Mouse (Mus musculus): ENCODE data around the gene Acap2. TPM values are rescaled to one million over a fixed set of nuclear protein-coding genes. Genes with fewer than 3 reads are reported as not detected.
A peak's percentile ranks its signal among the peaks of the same experiment; 100 is the strongest.

The Acap2 gene
- 53.1 and 57.7 TPM in 2 replicates for polyA plus RNA-seq (2012; rRNA removed)

DNA sequence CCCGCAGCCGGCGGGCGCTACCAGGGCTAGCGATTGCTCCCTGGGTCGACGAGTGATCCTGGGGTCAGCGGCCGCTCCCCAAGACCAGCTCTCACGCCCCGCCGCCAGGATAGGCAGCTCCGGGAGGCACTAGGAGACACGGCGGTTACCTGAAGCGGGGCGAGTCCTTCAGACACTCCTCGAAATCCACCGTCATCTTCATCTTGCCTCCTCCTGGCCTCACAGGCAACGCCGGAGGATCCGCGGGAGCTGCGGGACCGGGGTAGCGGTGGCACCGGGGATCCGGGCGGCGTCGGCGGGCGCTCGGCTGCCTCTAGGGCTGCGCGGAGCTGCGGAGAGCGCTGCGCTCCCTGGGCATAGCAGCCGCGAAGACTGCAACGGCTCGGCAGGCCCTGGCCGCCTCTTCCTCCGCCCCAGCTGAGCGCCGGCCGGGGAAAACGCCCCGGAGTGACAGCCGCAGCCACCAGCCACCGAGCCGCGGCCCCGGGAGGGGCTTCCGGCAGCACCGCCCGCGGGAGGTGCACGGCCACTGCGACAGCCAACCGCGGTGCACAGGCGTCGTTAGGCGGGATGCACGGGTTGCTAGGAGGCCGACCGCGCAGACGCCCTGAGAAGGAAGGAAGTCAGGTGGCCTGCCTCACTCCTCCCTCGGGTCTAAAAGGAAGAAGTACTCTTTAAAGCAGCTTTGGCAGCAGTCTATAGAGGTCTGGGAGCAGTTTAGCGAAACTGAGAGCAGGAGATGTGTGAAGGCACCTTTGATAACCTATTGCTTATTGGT lies at the start of gene Acap2:
TSS of gene Acap2 (minus strand) at position 456 of the 778 bp plus-strand sequence.
- Histone ChIP-seq H3K4me1 (ENCODE audit: control insufficient read depth, insufficient read depth, low read length) (peaks cover 3% of the 10 kb centered on the region; the same call in 1 of the 2 replicates), H3K27ac (ENCODE audit: insufficient read depth, low read length) (peak within 1 kb of the TSS; percentile 92), H3K4me3 (ENCODE audit: insufficient read depth, low read length) (peak within 1 kb of the TSS; percentile 75)
- TF ChIP-seq POLR2A (IDR thresholded peaks at IDR 0.05; ENCODE audit: extremely low read depth, insufficient read depth, low read length) (peak; percentile 92), CTCF (IDR thresholded peaks at IDR 0.05; ENCODE audit: extremely low read depth, insufficient read depth, low read length) (no peak)

DNA sequence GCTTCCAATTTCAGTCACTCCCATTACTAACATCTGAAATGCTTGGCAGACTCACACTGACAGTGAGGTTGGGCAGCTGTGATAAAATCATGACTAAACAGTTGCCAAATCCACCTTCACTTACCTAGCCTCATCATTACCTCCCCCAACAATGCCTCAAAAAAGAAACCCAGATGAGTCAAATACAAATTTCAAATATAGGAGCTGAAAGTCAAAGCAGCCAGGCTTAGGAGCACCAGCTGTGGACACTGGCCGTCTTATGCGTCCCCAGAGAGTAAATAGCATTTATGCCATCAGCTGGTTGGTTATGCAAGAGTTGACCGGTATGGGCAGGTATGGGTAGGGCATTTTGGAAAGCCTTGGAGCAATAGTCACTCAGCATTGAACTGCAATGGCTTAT lies 48.4 kb upstream of the Acap2 start:
- TF ChIP-seq CTCF (IDR thresholded peaks at IDR 0.05; ENCODE audit: extremely low read depth, insufficient read depth, low read length) (no peak), POLR2A (IDR thresholded peaks at IDR 0.05; ENCODE audit: extremely low read depth, insufficient read depth, low read length) (no peak)
- no peak overlapping the region for H3K4me3 ChIP-seq (ENCODE audit: insufficient read depth, low read length)
- peaks cover 4% of the 10 kb centered on the region; the same call in 1 of the 2 replicates for H3K4me1 ChIP-seq (ENCODE audit: control insufficient read depth, insufficient read depth, low read length)
- no peak overlapping the region for H3K27ac ChIP-seq (ENCODE audit: insufficient read depth, low read length)

DNA sequence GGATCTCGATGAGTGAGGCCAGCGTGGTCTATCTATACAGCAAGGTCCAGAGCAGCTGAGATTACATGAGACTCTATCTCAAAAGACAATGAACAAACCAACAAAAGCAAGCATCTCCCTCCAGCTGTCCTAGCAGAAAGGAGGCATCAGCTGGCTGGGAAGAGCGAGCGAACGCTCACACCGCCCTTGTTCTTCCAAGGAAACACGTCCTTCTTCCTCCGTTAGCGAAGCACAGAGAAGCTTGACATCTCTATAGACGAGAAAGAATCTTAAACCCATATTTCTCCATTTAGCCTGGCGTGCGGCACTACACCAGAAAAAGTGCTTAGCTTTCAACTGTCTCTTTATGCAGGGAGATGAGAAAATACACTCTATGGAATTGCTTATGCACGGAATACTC lies 47.7 kb upstream of the Acap2 start:
- Histone ChIP-seq H3K4me1 (ENCODE audit: control insufficient read depth, insufficient read depth, low read length) (peaks cover 4% of the 10 kb centered on the region; the same call in 1 of the 2 replicates), H3K27ac (ENCODE audit: insufficient read depth, low read length) (peak overlapping the region; percentile 72; the same call in 1 of the 2 replicates), H3K4me3 (ENCODE audit: insufficient read depth, low read length) (no peak overlapping the region)
- TF ChIP-seq POLR2A (IDR thresholded peaks at IDR 0.05; ENCODE audit: extremely low read depth, insufficient read depth, low read length) (0 out of 2 replicates have a peak, but pooled peaks have one; percentile 11), CTCF (IDR thresholded peaks at IDR 0.05; ENCODE audit: extremely low read depth, insufficient read depth, low read length) (no peak)

DNA sequence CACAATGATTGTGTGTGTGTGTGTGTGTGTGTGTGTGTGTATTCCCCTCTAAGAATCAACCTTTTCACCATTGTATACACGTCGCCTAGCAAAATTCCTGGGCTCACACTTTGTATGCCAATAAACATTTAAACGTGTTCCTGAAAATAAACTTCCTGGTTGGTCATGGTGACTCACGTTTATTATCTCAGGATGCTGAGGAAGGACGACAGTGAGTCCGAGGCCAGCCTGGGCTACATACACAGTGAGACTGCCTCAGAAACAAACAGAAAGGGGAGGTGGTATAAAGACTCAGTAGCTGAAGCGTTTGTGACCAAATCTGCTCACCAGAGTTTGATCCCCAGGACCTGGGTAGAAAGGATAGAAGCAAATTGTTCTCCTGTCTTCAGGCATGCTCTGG lies 46.4 kb upstream of the Acap2 start:
- TF ChIP-seq CTCF (IDR thresholded peaks at IDR 0.05; ENCODE audit: extremely low read depth, insufficient read depth, low read length): no peak
- TF ChIP-seq POLR2A (IDR thresholded peaks at IDR 0.05; ENCODE audit: extremely low read depth, insufficient read depth, low read length): no peak
- Histone ChIP-seq H3K27ac (ENCODE audit: insufficient read depth, low read length) (no peak overlapping the region), H3K4me1 (ENCODE audit: control insufficient read depth, insufficient read depth, low read length) (peaks cover 6% of the 10 kb centered on the region; the same call in 1 of the 2 replicates), H3K4me3 (ENCODE audit: insufficient read depth, low read length) (no peak overlapping the region)

DNA sequence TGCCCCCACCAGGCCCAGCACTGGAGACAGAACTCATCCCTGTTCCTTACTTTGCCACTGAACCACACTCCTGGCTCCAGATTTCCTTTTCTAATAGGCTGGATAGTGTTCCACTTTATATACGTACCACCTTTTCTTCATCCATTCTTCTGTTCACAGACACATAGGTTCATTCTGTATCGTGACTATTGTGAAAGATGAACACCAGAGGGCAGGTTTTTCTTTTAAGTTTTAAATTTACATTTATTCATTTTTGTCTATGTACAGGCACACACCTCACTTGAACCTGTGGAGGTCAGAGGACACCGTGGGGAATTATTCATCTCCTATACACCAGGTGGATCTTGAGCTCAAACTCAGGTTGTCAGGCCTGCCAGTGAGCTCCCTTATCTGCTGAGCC lies 43.0 kb upstream of the Acap2 start:
- Histone ChIP-seq H3K4me1 (ENCODE audit: control insufficient read depth, insufficient read depth, low read length) (peaks cover 8% of the 10 kb centered on the region), H3K27ac (ENCODE audit: insufficient read depth, low read length) (no peak overlapping the region), H3K4me3 (ENCODE audit: insufficient read depth, low read length) (no peak overlapping the region)
- TF ChIP-seq POLR2A (IDR thresholded peaks at IDR 0.05; ENCODE audit: extremely low read depth, insufficient read depth, low read length) (no peak), CTCF (IDR thresholded peaks at IDR 0.05; ENCODE audit: extremely low read depth, insufficient read depth, low read length) (no peak)

DNA sequence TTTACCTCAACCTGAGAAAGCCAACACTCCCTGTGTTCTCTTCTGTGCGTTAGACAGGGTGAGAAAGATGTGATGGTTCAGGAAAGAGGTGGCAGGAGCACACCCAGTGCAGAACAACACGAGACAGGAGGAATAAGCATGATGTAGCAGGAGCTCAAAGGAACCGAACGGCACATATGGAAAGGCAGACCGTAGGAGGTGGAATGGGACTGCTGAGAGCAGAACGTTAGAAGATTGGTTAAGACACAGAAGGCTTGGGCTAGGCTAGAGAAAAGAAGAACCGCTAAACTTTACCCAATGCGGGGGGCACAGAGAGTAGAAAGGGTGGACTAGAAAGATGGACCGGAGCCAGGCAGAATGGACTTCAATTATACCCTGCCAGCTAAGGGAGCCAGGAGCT lies 40.4 kb upstream of the Acap2 start:
- Histone ChIP-seq H3K4me3 (ENCODE audit: insufficient read depth, low read length) (0 out of 2 replicates have a peak overlapping the region, but pooled peaks have one; percentile 0), H3K27ac (ENCODE audit: insufficient read depth, low read length) (peak overlapping the region; percentile 18), H3K4me1 (ENCODE audit: control insufficient read depth, insufficient read depth, low read length) (peaks cover 8% of the 10 kb centered on the region)
- TF ChIP-seq CTCF (IDR thresholded peaks at IDR 0.05; ENCODE audit: extremely low read depth, insufficient read depth, low read length) (no peak), POLR2A (IDR thresholded peaks at IDR 0.05; ENCODE audit: extremely low read depth, insufficient read depth, low read length) (peak; percentile 27; the same call in 1 of the 2 replicates)

DNA sequence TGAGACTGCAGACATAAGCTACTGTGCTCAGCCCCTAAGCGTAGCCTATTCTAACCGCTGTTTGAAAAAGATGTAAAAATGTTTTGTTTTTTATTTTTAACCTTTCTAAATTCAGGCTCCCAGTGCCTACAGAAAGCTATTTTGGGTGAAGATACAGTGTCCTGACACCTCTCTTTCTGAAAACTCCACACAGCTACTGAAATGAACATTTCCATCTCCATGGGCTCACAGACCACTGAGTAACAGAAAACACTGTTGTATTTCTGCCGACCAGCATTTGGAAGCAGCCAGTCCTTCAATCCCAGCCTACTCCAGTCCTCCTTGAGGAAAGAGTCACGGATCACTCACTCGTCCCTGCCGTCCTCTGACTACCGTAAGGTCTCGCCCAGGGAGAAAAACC lies 39.5 kb upstream of the Acap2 start:
- Histone ChIP-seq H3K4me1 (ENCODE audit: control insufficient read depth, insufficient read depth, low read length) (peaks cover 8% of the 10 kb centered on the region), H3K27ac (ENCODE audit: insufficient read depth, low read length) (peak overlapping the region; percentile 45), H3K4me3 (ENCODE audit: insufficient read depth, low read length) (0 out of 2 replicates have a peak overlapping the region, but pooled peaks have one; percentile 0)
- TF ChIP-seq CTCF (IDR thresholded peaks at IDR 0.05; ENCODE audit: extremely low read depth, insufficient read depth, low read length): no peak
- TF ChIP-seq POLR2A (IDR thresholded peaks at IDR 0.05; ENCODE audit: extremely low read depth, insufficient read depth, low read length): 0 out of 2 replicates have a peak, but pooled peaks have one; percentile 22

DNA sequence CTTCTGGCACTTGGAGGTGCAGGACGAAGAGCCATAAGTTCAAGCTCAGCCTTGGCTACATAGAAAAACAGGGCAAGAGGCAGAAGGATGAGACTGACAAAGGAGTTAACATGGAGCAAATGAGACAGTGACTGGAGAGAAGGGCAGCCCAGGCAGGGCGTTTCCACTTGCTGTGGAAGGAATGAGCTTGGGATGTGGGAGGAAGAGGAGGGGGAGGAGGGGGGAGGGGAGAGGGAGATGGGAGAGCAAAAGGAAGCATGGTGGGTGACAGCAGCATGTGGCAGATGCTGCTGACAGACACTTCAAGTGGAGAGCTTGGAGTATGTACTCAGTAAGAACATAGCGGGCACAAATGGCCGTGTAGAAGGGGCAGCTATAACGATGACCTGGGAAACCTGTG lies 37.2 kb upstream of the Acap2 start:
- peaks cover 17% of the 10 kb centered on the region for H3K4me1 ChIP-seq (ENCODE audit: control insufficient read depth, insufficient read depth, low read length)
- no peak overlapping the region for H3K4me3 ChIP-seq (ENCODE audit: insufficient read depth, low read length)
- no peak overlapping the region for H3K27ac ChIP-seq (ENCODE audit: insufficient read depth, low read length)
- no peak for TF ChIP-seq CTCF (IDR thresholded peaks at IDR 0.05; ENCODE audit: extremely low read depth, insufficient read depth, low read length)
- TF ChIP-seq POLR2A (IDR thresholded peaks at IDR 0.05; ENCODE audit: extremely low read depth, insufficient read depth, low read length): no peak

DNA sequence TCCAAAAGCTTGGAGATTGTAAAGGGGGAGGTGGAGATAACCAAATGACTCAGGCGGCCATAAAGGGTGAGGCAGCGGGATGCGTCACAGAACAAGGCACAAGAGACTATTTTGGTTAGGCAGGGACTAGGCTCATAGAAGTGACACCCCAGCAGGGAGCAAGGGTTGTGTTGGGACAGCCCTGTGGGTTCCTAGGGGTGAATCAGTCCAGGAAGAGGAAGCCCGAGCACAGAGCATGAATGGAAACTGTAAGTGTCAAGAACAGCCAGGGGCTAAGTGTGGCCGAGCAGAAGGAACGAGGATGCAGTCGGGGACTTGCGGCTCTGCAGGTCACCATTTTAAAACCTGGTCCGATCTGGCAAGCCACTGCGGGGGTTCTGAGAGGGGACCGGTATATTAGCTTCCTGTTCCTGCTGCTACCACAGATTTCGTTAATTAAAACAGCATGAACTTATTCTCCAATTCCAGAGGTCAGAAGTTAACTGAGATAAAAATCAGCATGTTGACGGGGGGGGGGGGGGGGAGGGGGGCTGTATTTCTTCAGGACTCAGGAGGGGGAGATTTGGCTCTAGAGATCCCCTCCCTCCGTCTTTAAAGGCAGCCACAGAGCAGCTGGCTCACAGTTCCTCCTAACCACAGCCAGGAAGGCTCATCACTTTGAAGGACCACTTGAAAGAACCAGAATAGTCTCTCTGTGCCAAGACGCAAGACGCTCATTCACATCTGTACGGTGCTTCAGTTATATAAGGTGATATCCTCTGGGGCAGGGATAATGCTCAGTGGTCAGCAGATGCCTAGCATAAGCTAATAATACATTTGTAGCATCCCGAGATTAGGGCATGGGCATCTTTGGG lies 34.6 kb upstream of the Acap2 start:
- TF ChIP-seq POLR2A (IDR thresholded peaks at IDR 0.05; ENCODE audit: extremely low read depth, insufficient read depth, low read length) (no peak), CTCF (IDR thresholded peaks at IDR 0.05; ENCODE audit: extremely low read depth, insufficient read depth, low read length) (no peak)
- Histone ChIP-seq H3K27ac (ENCODE audit: insufficient read depth, low read length) (no peak overlapping the region), H3K4me3 (ENCODE audit: insufficient read depth, low read length) (no peak overlapping the region), H3K4me1 (ENCODE audit: control insufficient read depth, insufficient read depth, low read length) (peaks cover 22% of the 10 kb centered on the region)
